Mouse (Mus musculus): ENCODE measurements at regions not wholly inside any gene's neighbourhood (a gene's known extent, or its start where the extent isn't known, plus 50 kb on each side); places are given as distances from the start of the nearest gene placed in this dataset.
"Not testable (repeated sequence)": the region's sequence is repeated elsewhere in the genome, so short reads cannot be mapped to it uniquely, and the experiment has no call there.

DNA sequence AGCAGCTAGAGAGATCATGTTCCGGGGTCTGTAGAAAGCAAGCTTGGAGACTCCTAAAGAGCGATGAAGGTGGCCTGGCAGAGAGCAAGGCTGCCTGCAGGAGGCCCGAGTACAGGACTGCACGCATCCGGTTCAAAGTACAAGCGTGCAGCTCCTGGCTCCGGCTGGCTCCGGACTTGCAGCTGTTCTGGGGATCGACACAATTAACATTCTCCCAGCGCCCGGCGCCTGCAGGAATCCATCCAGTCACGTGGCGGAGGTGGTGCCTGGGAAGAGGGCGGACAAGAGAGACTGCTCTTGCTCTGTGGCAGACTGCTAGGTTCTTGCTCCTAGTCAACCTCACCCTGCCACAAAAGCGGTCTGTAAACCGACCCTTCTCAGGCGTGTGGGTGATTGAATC, 86.9 kb downstream of the Bdh1 start:
- intact Hi-C loops (cut with DNase I): no loop called here
- peak; percentile 78 for DNase-seq (ENCODE audit: low spot score)

- DNase-seq (ENCODE audit: low spot score): no peak
- intact Hi-C loops (cut with DNase I): no loop called here
Observed at GRCm38 (mm10) chr16:31510097-31510496, 88.0 kb downstream of the Bdh1 start.

- intact Hi-C loops (cut with DNase I): no loop called here
- no peak for DNase-seq (ENCODE audit: low spot score)
Observed at GRCm38 (mm10) chr16:31518816-31519215, 96.7 kb downstream of the Bdh1 start.

- intact Hi-C loops (cut with DNase I): no loop called here
- DNase-seq (ENCODE audit: low spot score): no peak
Observed at GRCm38 (mm10) chr16:31520081-31520480, 98.0 kb downstream of the Bdh1 start.

- intact Hi-C loops (cut with DNase I): no loop called here
- no peak for DNase-seq (ENCODE audit: low spot score)
Observed at GRCm38 (mm10) chr16:31521786-31522185, 99.7 kb downstream of the Bdh1 start.

- no peak for DNase-seq (ENCODE audit: low spot score)
- intact Hi-C loops (cut with DNase I): no loop called here
Observed at GRCm38 (mm10) chr16:31526711-31527344, 104.7 kb downstream of the Bdh1 start.

GRCm38 (mm10) chr16:31528596-31529283, 106.7 kb downstream of the Bdh1 start:
- intact Hi-C loops (cut with DNase I): no loop called here
- no peak for DNase-seq (ENCODE audit: low spot score)

GRCm38 (mm10) chr16:31529284-31529958, 107.3 kb downstream of the Bdh1 start:
- intact Hi-C loops (cut with DNase I): no loop called here
- no peak for DNase-seq (ENCODE audit: low spot score)

DNA sequence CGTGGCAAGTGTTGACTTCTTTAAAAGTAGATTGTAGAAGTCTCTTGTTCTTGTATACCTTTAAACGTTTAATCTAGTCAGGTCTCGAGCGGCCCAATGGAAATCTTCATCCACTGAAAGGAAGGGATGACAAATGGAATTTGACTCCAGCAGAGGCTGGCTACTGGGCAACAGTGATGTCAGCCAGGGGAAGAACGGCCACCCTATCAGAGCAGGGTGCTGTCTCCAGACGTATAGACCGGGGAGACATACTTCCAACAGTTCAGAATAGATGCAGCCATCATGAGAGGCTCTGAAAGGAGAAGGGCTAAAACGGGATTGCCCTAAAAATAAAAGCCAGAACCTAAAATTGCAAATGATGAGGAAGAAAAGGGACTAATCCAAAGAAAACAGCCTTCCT, 108.0 kb downstream of the Bdh1 start:
- intact Hi-C loops (cut with DNase I): no loop called here
- no peak for DNase-seq (ENCODE audit: low spot score)

DNA sequence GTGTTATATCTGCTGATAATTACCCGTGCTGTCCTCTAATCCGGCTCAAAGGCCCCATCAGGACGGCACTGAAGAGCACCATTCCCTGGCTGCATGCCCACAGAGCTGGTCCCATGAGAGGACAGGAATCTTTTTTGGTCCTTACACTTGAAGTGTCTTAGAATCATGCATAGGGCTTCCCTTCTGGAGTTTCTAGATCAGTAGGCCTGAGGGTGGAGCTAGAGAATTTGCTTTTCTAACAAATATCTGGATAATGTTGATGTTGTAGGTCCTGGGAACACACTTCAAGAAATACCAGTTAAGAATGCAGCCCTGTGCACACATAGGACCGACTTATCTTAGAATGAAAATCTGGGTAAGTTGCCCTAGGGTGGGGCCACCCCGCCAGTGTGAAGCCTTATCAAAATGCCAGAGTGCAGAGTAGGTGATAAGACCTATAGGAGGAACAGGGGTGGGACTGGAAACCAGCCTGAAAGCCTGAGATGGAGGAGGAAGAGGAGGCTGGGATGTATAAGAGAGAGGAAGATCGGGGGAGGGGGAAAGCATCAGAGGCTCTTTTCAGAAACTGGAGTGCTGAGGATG, 111.2 kb downstream of the Bdh1 start:
- intact Hi-C loops (cut with DNase I): no loop called here
- DNase-seq (ENCODE audit: low spot score): no peak

GRCm38 (mm10) chr16:31534923-31535523, 112.9 kb downstream of the Bdh1 start:
- intact Hi-C loops (cut with DNase I): no loop called here
- DNase-seq (ENCODE audit: low spot score): no peak

- no peak for DNase-seq (ENCODE audit: low spot score)
- intact Hi-C loops (cut with DNase I): no loop called here
Observed at GRCm38 (mm10) chr16:31536328-31536727, 114.2 kb downstream of the Bdh1 start.

- no peak for DNase-seq (ENCODE audit: low spot score)
- intact Hi-C loops (cut with DNase I): no loop called here
Observed at GRCm38 (mm10) chr16:31538606-31539005, 116.5 kb downstream of the Bdh1 start.

GRCm38 (mm10) chr16:31543499-31544170, 119.6 kb upstream of the Dlg1 start:
- intact Hi-C loops (cut with DNase I): no loop called here
- DNase-seq (ENCODE audit: low spot score): no peak

GRCm38 (mm10) chr16:31546062-31546827, 117.0 kb upstream of the Dlg1 start:
- no peak for DNase-seq (ENCODE audit: low spot score)
- intact Hi-C loops (cut with DNase I): no loop called here

DNA sequence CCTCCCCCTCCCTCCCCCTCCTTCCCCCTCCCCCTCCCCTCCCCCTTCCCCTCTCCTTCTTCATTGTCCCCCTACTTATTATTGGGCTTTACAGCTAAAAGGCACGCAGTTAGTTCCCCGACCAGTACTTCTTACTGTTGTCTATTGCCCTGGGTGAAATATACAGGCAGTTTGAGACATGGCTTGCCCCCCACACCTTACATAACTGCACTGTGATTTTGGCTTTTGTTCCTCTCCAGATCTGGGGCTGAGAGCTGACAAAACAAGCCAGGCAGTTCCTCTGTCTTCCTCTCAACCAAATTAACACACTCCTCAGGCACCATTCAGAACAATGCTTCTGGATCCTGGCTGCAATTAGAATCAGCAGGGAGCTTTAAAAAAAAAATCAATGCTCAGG, 116.4 kb upstream of the Dlg1 start:
- intact Hi-C loops (cut with DNase I): no loop called here
- DNase-seq (ENCODE audit: low spot score): no peak

DNA sequence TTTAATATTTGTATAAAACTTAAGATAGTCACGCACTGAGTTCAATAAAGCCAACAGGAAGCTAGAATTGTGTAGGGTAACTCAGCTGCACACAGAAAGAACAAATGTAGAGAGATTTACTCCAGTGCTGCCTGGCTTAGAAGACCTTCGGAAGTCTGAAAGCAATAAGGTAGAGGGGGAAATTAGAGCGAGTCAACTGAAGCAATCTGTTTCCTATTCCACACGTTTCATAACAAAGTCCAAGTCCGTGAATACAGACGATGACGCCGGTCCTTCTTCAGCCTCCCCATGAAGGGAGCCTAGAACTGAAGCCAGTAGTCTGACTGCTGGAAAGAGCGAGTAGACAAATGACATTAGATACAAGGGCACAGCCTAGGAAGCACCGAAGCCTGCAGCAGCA, 115.9 kb upstream of the Dlg1 start:
- no peak for DNase-seq (ENCODE audit: low spot score)
- intact Hi-C loops (cut with DNase I): no loop called here

DNA sequence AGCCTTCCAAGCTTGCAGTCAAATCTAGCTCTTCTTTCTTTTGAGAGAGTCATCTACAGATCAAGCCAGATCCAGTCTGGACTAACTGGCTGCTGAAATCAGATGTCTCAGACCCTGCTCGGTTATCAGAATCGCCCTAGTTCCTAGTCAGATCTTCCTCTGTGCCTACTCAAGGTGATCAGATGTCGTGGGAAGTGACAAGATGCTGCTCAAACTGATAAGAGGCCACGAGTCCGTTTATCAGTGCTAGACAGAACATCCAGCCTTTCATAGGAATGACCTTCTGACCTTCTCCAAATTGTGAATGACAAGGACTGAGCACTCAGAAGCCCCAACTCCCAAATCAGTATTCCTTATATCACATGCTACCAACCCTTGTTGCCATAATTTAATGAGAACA, 113.3 kb upstream of the Dlg1 start:
- intact Hi-C loops (cut with DNase I): no loop called here
- DNase-seq (ENCODE audit: low spot score): no peak

- DNase-seq (ENCODE audit: low spot score); intact Hi-C loops (cut with DNase I): not testable (repeated sequence)
Observed at GRCm38 (mm10) chr16:31550539-31550938, 112.7 kb upstream of the Dlg1 start.

All from heart, postnatal 25 days (tissue).